Mouse (Mus musculus) forebrain, embryonic 10.5 days (tissue): Measurements from ENCODE around the gene Fbxl14. TPM values are rescaled to one million over a fixed set of nuclear protein-coding genes. Genes with fewer than 3 reads are reported as not detected.

ENCODE experiments used
- DNase-seq: peaks from one replicate; pipeline ENCODE4 v3.0.0-alpha.2; 2017; ENCODE audit warnings: low spot score; ENCODE audit errors: extremely low spot score
- H3K27ac ChIP-seq: fragments of 300-500 bp; sonication (generic); 2 replicates; pipeline ENCODE4 v1.5.1; 2016; ENCODE audit warnings: mild to moderate bottlenecking
- H3K27me3 ChIP-seq: fragments of 300-500 bp; sonication (generic); 2 replicates; pipeline ENCODE4 v1.6.1; 2016; ENCODE audit warnings: mild to moderate bottlenecking; ENCODE audit not compliant: poor library complexity, severe bottlenecking
- H3K36me3 ChIP-seq: fragments of 300-500 bp; sonication (generic); replicated peaks from 2 replicates; pipeline ENCODE4 v1.6.1; 2016; ENCODE audit warnings: mild to moderate bottlenecking, moderate library complexity
- H3K4me1 ChIP-seq: fragments of 300-500 bp; sonication (generic); 2 replicates; pipeline ENCODE4 v1.6.1; 2016
- H3K4me3 ChIP-seq: fragments of 300-500 bp; sonication (generic); 2 replicates; pipeline ENCODE4 v1.5.1; 2016; ENCODE audit warnings: mild to moderate bottlenecking, moderate library complexity
- H3K9me3 ChIP-seq: fragments of 300-500 bp; sonication (generic); 2 replicates; pipeline ENCODE4 v1.6.1; 2016; ENCODE audit warnings: mild to moderate bottlenecking, moderate library complexity
- WGBS: fragments of 180-500 bp; shearing (Covaris S2); methylation state at CpG from one replicate; pipeline ENCODE4 v1.1.7; 2016; 5-methylcytosine and 5-hydroxymethylcytosine counted together
- polyA plus RNA-seq: library from polyadenylated mRNA; unstranded; fragments of >200 nt; fragmentation: Nextera tagmentation; extraction: Ambion mirVana; gene quantifications from 2 replicates; pipeline ENCODE4 v1.2.1, GENCODE M21; 2016

Gene Fbxl14
- polyA plus RNA-seq, 1 experiment from 2014 or later = 3.5 TPM

DNA sequence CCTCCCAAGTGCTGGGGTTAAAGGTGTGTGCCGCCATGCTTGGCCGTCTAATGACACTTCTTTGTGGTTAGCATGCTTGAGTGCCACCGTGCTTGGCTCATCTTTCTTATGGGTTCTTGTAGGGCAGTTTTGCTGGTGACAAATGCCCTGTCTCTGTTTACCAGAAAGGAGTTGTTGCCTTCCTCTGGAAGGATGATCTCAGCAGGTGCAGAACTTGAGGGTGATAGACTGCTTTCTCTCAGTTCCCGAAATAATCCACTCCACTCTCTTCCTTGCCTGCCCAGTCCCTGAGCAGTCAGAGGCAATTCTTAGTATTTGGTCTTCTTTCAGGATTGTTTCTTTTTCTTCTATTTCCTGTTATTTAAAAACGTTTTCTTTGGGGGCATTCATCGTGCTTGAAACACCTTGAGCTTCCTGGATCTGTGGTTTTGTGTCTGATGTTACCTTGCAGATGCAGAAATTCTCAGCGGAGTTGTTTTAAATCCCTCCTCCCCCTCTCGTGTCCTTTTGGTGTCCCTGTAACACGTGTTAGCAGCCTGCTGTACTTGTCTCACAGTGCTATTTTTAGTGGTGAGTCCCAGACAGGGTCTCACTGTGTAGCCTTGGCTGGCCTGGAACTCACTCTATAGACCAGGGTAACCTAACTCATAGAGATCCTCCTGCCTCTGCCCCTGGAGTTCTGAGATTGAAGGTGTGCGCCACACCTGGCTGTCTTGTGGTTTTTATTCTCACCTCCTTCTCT is 29.3 kb downstream of the Fbxl14 start:
- no peak for DNase-seq
- Histone ChIP-seq H3K9me3 (no peaks in the 10 kb centered on the region; the same call in 1 of the 2 replicates), H3K4me1 (peaks cover 15% of the 10 kb centered on the region), H3K27me3 (no peaks in the 10 kb centered on the region), H3K36me3 (peaks cover 49% of the 10 kb centered on the region), H3K4me3 (no peak overlapping the region), H3K27ac (no peak overlapping the region)
- WGBS = 87% methylated on average over 10 of the region's 10 CpGs

DNA sequence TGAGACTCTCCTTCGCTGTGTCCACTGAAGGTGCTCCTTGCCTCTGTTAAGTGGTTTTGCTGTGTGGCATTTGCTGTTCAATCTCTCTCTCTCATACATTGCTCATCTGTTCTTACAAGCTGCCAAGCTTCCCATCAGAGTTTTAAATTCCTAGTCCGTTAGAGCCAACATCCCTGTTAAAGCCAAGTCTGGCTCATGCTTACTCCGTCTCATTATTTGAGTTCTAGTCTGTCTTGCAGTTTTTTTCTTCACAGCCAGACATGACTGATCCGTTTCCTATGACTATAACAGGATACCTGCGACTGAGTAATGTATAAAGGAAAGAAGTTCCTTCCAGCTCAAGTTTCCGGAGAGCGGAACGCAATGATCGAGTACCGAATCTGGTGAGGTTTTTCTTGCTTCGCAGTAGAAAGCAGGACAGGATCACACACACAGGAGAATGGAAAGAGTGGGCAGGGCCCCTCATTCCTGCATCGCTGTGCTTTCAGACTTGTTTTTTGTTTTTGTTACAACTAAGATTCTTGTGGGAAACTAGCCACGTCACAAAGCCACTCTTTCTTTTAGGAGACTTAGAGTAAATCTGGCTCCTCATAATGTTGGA is 30.1 kb downstream of the Fbxl14 start:
- no peak for DNase-seq
- Histone ChIP-seq H3K4me1 (peaks cover 22% of the 10 kb centered on the region), H3K36me3 (peaks cover 50% of the 10 kb centered on the region), H3K27me3 (no peaks in the 10 kb centered on the region), H3K9me3 (no peaks in the 10 kb centered on the region; the same call in 1 of the 2 replicates), H3K27ac (no peak overlapping the region), H3K4me3 (no peak overlapping the region)
- 95% methylated on average over 13 of the region's 13 CpGs for WGBS

DNA sequence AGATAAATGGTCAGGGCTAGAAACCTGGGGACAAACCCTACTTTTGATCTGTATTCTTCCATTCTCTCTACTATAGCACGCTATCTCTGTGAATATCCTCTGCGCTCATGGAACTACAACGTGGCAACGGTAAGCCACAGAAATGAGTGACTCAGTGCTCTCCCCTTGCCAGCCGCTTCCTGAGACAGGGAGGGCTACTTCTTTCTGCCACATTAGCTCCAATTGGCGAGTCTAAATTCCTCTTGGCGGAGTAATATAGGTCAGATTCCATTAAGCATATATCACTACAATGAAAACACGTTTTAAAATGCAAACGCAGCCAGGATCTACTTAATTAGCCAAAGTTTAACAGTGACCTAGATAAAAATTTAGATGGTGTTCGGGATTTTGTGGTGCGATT is 33.2 kb downstream of the Fbxl14 start:
- no peak overlapping the region for H3K4me3 ChIP-seq
- H3K4me1 ChIP-seq = peaks cover 13% of the 10 kb centered on the region
- DNase-seq = no peak
- WGBS = 91% methylated on average over 11 of the region's 11 CpGs
- H3K27ac ChIP-seq = no peak overlapping the region
- peaks cover 3% of the 10 kb centered on the region; the same call in 1 of the 2 replicates for H3K9me3 ChIP-seq
- no peaks in the 10 kb centered on the region for H3K27me3 ChIP-seq
- peaks cover 55% of the 10 kb centered on the region for H3K36me3 ChIP-seq

DNA sequence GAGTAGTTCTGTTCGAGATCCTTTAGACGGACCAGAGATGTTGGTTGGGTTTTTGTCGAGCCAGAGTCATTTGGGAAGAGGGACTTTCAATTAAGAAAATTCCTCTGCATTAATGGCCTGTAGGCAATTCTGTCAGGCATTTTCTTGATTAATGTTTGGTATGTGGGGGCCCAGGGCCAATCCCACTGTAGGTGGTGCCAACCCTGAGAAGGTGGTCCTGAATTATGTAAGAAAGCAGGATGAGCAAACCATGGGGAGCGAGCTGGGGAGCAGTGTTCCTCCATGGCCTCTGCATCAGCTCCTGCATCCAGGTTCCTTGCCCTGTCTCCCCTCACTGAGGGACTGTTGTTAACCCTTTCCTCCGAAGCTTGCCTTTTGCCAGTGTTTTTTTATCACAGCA is 34.0 kb downstream of the Fbxl14 start:
- Histone ChIP-seq H3K9me3 (peaks cover 3% of the 10 kb centered on the region; the same call in 1 of the 2 replicates), H3K27ac (no peak overlapping the region), H3K27me3 (no peaks in the 10 kb centered on the region), H3K4me3 (no peak overlapping the region), H3K4me1 (peaks cover 13% of the 10 kb centered on the region), H3K36me3 (peaks cover 49% of the 10 kb centered on the region)
- no peak for DNase-seq
- 86% methylated on average over 5 of the region's 5 CpGs for WGBS

GRCm38 (mm10) chr6:119514085-119514484 is 34.6 kb downstream of the Fbxl14 start:
- Histone ChIP-seq H3K4me3 (no peak overlapping the region), H3K4me1 (peaks cover 13% of the 10 kb centered on the region), H3K27ac (no peak overlapping the region), H3K9me3 (peaks cover 3% of the 10 kb centered on the region; the same call in 1 of the 2 replicates), H3K36me3 (peaks cover 43% of the 10 kb centered on the region), H3K27me3 (no peaks in the 10 kb centered on the region)
- 89% methylated on average over 7 of the region's 7 CpGs for WGBS
- no peak for DNase-seq

- Histone ChIP-seq H3K36me3 (peaks cover 19% of the 10 kb centered on the region), H3K27ac (no peak overlapping the region), H3K9me3 (peaks cover 6% of the 10 kb centered on the region; the same call in 1 of the 2 replicates), H3K27me3 (no peaks in the 10 kb centered on the region), H3K4me3 (no peak overlapping the region), H3K4me1 (peaks cover 47% of the 10 kb centered on the region)
- no peak for DNase-seq
- 19% methylated on average over 9 of the region's 9 CpGs for WGBS
These were observed 41.3 kb downstream of the Fbxl14 start for GRCm38 (mm10) chr6:119520731-119521130.

DNA sequence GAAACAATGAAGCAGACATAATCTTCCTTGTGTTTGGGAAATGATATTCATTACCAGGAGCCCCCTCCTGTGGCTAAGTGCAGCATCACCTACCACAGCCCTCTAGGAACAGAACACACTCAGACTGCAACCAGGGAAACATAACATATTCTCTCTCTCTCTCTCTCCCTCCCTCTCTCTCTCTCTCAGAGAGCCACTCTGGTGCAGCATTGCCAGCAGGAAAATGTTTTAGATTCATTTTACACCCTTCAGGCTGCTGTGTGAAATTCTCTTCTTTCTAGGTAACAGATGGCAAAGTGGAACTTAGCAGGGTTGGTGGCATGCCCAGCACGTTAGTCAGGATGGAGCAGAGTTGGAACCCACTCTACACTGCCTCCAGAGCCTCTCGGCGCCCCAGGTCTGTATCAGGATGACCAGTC is 42.0 kb downstream of the Fbxl14 start:
- 75% methylated on average over 3 of the region's 3 CpGs for WGBS

GRCm38 (mm10) chr6:119521931-119522391 is 42.5 kb downstream of the Fbxl14 start:
- 51% methylated on average over 3 of the region's 3 CpGs for WGBS
- no peak for DNase-seq

More for the DNA sequence above, 42.0 kb downstream of the Fbxl14 start:
- Histone ChIP-seq H3K27me3 (no peaks in the 10 kb centered on the region), H3K4me1 (peaks cover 53% of the 10 kb centered on the region), H3K27ac (peak overlapping the region; percentile 48; the same call in 1 of the 2 replicates), H3K4me3 (no peak overlapping the region), H3K9me3 (peaks cover 5% of the 10 kb centered on the region; the same call in 1 of the 2 replicates), H3K36me3 (peaks cover 14% of the 10 kb centered on the region)
- no peak for DNase-seq

DNA sequence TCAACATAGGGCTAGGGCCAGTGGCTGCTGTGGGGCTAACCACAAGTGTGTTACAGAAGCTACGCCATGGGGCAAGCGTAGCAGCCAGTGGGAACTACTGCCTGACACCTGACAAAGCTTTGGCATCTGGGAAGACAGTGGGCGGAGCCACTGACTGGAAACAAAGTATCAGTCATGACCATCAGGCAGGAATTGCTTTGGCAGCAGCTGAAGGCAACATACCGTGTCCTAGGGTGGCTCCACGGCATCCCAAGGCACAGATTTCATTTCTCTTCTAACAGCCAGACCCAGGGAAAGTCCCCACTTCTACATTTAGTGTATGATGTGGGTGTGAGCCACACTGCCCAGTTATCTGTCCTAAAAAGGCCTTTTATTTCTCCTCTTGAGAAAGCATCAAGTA is 47.0 kb downstream of the Fbxl14 start:
- WGBS = 84% methylated on average over 5 of the region's 5 CpGs
- Histone ChIP-seq H3K27ac (0 out of 2 replicates have a peak overlapping the region, but pooled peaks have one; percentile 4), H3K4me1 (peaks cover 60% of the 10 kb centered on the region), H3K4me3 (no peak overlapping the region), H3K36me3 (peaks cover 3% of the 10 kb centered on the region; the same call in 1 of the 2 replicates), H3K9me3 (no peaks in the 10 kb centered on the region), H3K27me3 (no peaks in the 10 kb centered on the region)
- no peak for DNase-seq

More at GRCm38 (mm10) chr6:119521931-119522391, 42.5 kb downstream of the Fbxl14 start:
- H3K27ac ChIP-seq = peak overlapping the region; percentile 48
- H3K36me3 ChIP-seq = peaks cover 10% of the 10 kb centered on the region
- H3K4me3 ChIP-seq = no peak overlapping the region
- H3K9me3 ChIP-seq = peaks cover 3% of the 10 kb centered on the region; the same call in 1 of the 2 replicates
- no peaks in the 10 kb centered on the region for H3K27me3 ChIP-seq
- peaks cover 58% of the 10 kb centered on the region for H3K4me1 ChIP-seq

DNA sequence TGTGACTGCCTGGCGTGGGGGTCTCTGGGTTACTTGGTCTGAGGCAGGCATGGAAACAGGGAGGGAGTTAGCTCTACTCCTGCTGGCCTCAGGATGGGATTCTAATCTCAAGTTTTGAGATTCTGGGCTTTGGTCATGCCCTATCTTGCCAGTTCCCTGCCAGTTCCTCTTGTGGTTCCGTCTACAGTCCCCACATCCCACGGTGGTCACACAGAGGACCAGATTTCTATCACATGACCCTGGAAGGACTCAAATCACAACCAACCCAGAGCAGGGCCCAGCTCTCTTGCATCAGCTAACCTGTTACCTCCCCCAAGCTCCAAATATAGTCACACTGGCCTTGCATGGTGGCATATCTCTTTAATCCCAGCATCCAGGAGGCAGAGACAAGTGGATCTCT is 50.2 kb downstream of the Fbxl14 start:
- Histone ChIP-seq H3K4me1 (peaks cover 30% of the 10 kb centered on the region), H3K27ac (no peak overlapping the region), H3K4me3 (no peak overlapping the region), H3K9me3 (no peaks in the 10 kb centered on the region), H3K36me3 (peaks cover 6% of the 10 kb centered on the region; the same call in 1 of the 2 replicates), H3K27me3 (no peaks in the 10 kb centered on the region)
- WGBS = 96% methylated on average over 3 of the region's 3 CpGs
- DNase-seq = no peak
